Mouse (Mus musculus): ENCODE results near the gene Meis3. TPM values are rescaled to one million over a fixed set of nuclear protein-coding genes. Genes with fewer than 3 reads are reported as not detected.

Meis3 gene
- polyA plus RNA-seq, 1 experiment from 2014 or later, result 79.7 TPM

- ATAC-seq (replicated peaks; ENCODE audit: low FRiP score) (no peak), DNase-seq (ENCODE audit: low spot score) (no peak)
- H3K27ac ChIP-seq (ENCODE audit: low read depth, low read length), result peak overlapping the region; percentile 53
- no peaks in the 10 kb centered on the region for H3K36me3 ChIP-seq (ENCODE audit: control insufficient read depth, insufficient read depth, low read length)
- peaks cover 13% of the 10 kb centered on the region; the same call in 1 of the 2 replicates for H3K4me1 ChIP-seq (replicated peaks; ENCODE audit: control insufficient read depth, insufficient read depth, low read length)
- WGBS, result 62% methylated on average over 1 of the region's 1 CpGs
- H3K9ac ChIP-seq (ENCODE audit: low read length), result no peak overlapping the region; the same call in 1 of the 2 replicates
- H3K4me2 ChIP-seq (ENCODE audit: low read depth, low read length, severe bottlenecking), result no peak overlapping the region
- no peaks in the 10 kb centered on the region for H3K9me3 ChIP-seq (ENCODE audit: control insufficient read depth, low read length)
- no peaks in the 10 kb centered on the region for H3K27me3 ChIP-seq (ENCODE audit: control insufficient read depth, insufficient read depth, low read length)
- no peak overlapping the region for H3K4me3 ChIP-seq (ENCODE audit: low read depth, low read length)
Measured at GRCm38 (mm10) chr7:16172586-16173140, 2.2 kb upstream of the Meis3 start.

GRCm38 (mm10) chr7:16173146-16173545 lies 1.7 kb upstream of the Meis3 start:
- H3K4me1 ChIP-seq (replicated peaks; ENCODE audit: control insufficient read depth, insufficient read depth, low read length), result peaks cover 13% of the 10 kb centered on the region; the same call in 1 of the 2 replicates
- WGBS, result 55% methylated on average over 5 of the region's 5 CpGs
- H3K4me3 ChIP-seq (ENCODE audit: low read depth, low read length), result no peak overlapping the region
- H3K9ac ChIP-seq (ENCODE audit: low read length), result no peak overlapping the region
- no peaks in the 10 kb centered on the region for H3K27me3 ChIP-seq (ENCODE audit: control insufficient read depth, insufficient read depth, low read length)
- peak overlapping the region; percentile 53; the same call in 1 of the 2 replicates for H3K27ac ChIP-seq (ENCODE audit: low read depth, low read length)
- no peak for DNase-seq (ENCODE audit: low spot score)
- H3K9me3 ChIP-seq (ENCODE audit: control insufficient read depth, low read length), result no peaks in the 10 kb centered on the region
- H3K36me3 ChIP-seq (ENCODE audit: control insufficient read depth, insufficient read depth, low read length), result no peaks in the 10 kb centered on the region
- H3K4me2 ChIP-seq (ENCODE audit: low read depth, low read length, severe bottlenecking), result 0 out of 2 replicates have a peak overlapping the region, but pooled peaks have one; percentile 5
- ATAC-seq (replicated peaks; ENCODE audit: low FRiP score), result no peak

- no peaks in the 10 kb centered on the region for H3K9me3 ChIP-seq (ENCODE audit: control insufficient read depth, low read length)
- peak; percentile 46; the same call in 1 of the 2 replicates for ATAC-seq (replicated peaks; ENCODE audit: low FRiP score)
- H3K9ac ChIP-seq (ENCODE audit: low read length), result peak overlapping the region; percentile 79
- H3K4me1 ChIP-seq (replicated peaks; ENCODE audit: control insufficient read depth, insufficient read depth, low read length), result peaks cover 13% of the 10 kb centered on the region; the same call in 1 of the 2 replicates
- peak overlapping the region; percentile 70 for H3K4me3 ChIP-seq (ENCODE audit: low read depth, low read length)
- H3K4me2 ChIP-seq (ENCODE audit: low read depth, low read length, severe bottlenecking), result peak overlapping the region; percentile 79
- no peak for DNase-seq (ENCODE audit: low spot score)
- 0 out of 2 replicates have a peak overlapping the region, but pooled peaks have one; percentile 71 for H3K27ac ChIP-seq (ENCODE audit: low read depth, low read length)
- 0% methylated on average over 10 of the region's 10 CpGs for WGBS
- no peaks in the 10 kb centered on the region for H3K27me3 ChIP-seq (ENCODE audit: control insufficient read depth, insufficient read depth, low read length)
- peaks cover 7% of the 10 kb centered on the region; the same call in 1 of the 2 replicates for H3K36me3 ChIP-seq (ENCODE audit: control insufficient read depth, insufficient read depth, low read length)
Measured at GRCm38 (mm10) chr7:16175542-16175931, 647 bp downstream of the Meis3 start.

GRCm38 (mm10) chr7:16178114-16178513 lies 3.2 kb downstream of the Meis3 start:
- H3K27ac ChIP-seq (ENCODE audit: low read depth, low read length), result no peak overlapping the region
- ATAC-seq (replicated peaks; ENCODE audit: low FRiP score) (no peak), DNase-seq (ENCODE audit: low spot score) (no peak)
- no peaks in the 10 kb centered on the region for H3K9me3 ChIP-seq (ENCODE audit: control insufficient read depth, low read length)
- H3K4me1 ChIP-seq (replicated peaks; ENCODE audit: control insufficient read depth, insufficient read depth, low read length), result peaks cover 9% of the 10 kb centered on the region; the same call in 1 of the 2 replicates
- no peak overlapping the region for H3K4me3 ChIP-seq (ENCODE audit: low read depth, low read length)
- H3K36me3 ChIP-seq (ENCODE audit: control insufficient read depth, insufficient read depth, low read length), result peaks cover 7% of the 10 kb centered on the region; the same call in 1 of the 2 replicates
- no peak overlapping the region for H3K4me2 ChIP-seq (ENCODE audit: low read depth, low read length, severe bottlenecking)
- 85% methylated on average over 4 of the region's 4 CpGs for WGBS
- H3K27me3 ChIP-seq (ENCODE audit: control insufficient read depth, insufficient read depth, low read length), result no peaks in the 10 kb centered on the region
- no peak overlapping the region for H3K9ac ChIP-seq (ENCODE audit: low read length)

- DNase-seq (ENCODE audit: low spot score) (peak; percentile 77), ATAC-seq (replicated peaks; ENCODE audit: low FRiP score) (no peak)
- no peak overlapping the region for H3K4me3 ChIP-seq (ENCODE audit: low read depth, low read length)
- no peak overlapping the region for H3K27ac ChIP-seq (ENCODE audit: low read depth, low read length)
- no peaks in the 10 kb centered on the region for H3K4me1 ChIP-seq (replicated peaks; ENCODE audit: control insufficient read depth, insufficient read depth, low read length)
- no peak overlapping the region for H3K9ac ChIP-seq (ENCODE audit: low read length)
- no peak overlapping the region for H3K4me2 ChIP-seq (ENCODE audit: low read depth, low read length, severe bottlenecking)
- WGBS, result 26% methylated on average over 8 of the region's 8 CpGs
- no peaks in the 10 kb centered on the region for H3K9me3 ChIP-seq (ENCODE audit: control insufficient read depth, low read length)
- H3K27me3 ChIP-seq (ENCODE audit: control insufficient read depth, insufficient read depth, low read length), result no peaks in the 10 kb centered on the region
- peaks cover 7% of the 10 kb centered on the region; the same call in 1 of the 2 replicates for H3K36me3 ChIP-seq (ENCODE audit: control insufficient read depth, insufficient read depth, low read length)
Measured at GRCm38 (mm10) chr7:16183663-16184062, 8.8 kb downstream of the Meis3 start.

- no peak for DNase-seq (ENCODE audit: low spot score)
- WGBS, result 79% methylated on average over 8 of the region's 8 CpGs
- no peak for ATAC-seq (replicated peaks; ENCODE audit: low FRiP score)
- Histone ChIP-seq H3K4me3 (ENCODE audit: low read depth, low read length) (no peak overlapping the region), H3K9ac (ENCODE audit: low read length) (no peak overlapping the region), H3K4me2 (ENCODE audit: low read depth, low read length, severe bottlenecking) (no peak overlapping the region), H3K9me3 (ENCODE audit: control insufficient read depth, low read length) (no peaks in the 10 kb centered on the region), H3K27me3 (ENCODE audit: control insufficient read depth, insufficient read depth, low read length) (no peaks in the 10 kb centered on the region), H3K4me1 (replicated peaks; ENCODE audit: control insufficient read depth, insufficient read depth, low read length) (no peaks in the 10 kb centered on the region), H3K36me3 (ENCODE audit: control insufficient read depth, insufficient read depth, low read length) (no peaks in the 10 kb centered on the region), H3K27ac (ENCODE audit: low read depth, low read length) (no peak overlapping the region)
Measured at GRCm38 (mm10) chr7:16187494-16187893, 12.6 kb downstream of the Meis3 start.

GRCm38 (mm10) chr7:16192315-16192714 lies 17.4 kb downstream of the Meis3 start:
- 19% methylated on average over 5 of the region's 5 CpGs for WGBS
- Histone ChIP-seq H3K9ac (ENCODE audit: low read length) (no peak overlapping the region), H3K4me2 (ENCODE audit: low read depth, low read length, severe bottlenecking) (no peak overlapping the region), H3K36me3 (ENCODE audit: control insufficient read depth, insufficient read depth, low read length) (no peaks in the 10 kb centered on the region), H3K27ac (ENCODE audit: low read depth, low read length) (no peak overlapping the region), H3K4me1 (replicated peaks; ENCODE audit: control insufficient read depth, insufficient read depth, low read length) (no peaks in the 10 kb centered on the region), H3K9me3 (ENCODE audit: control insufficient read depth, low read length) (no peaks in the 10 kb centered on the region), H3K27me3 (ENCODE audit: control insufficient read depth, insufficient read depth, low read length) (no peaks in the 10 kb centered on the region), H3K4me3 (ENCODE audit: low read depth, low read length) (no peak overlapping the region)
- ATAC-seq (replicated peaks; ENCODE audit: low FRiP score), result peak; percentile 66
- peak; percentile 83 for DNase-seq (ENCODE audit: low spot score)

GRCm38 (mm10) chr7:16193702-16194101 lies 18.8 kb downstream of the Meis3 start:
- H3K9me3 ChIP-seq (ENCODE audit: control insufficient read depth, low read length), result no peaks in the 10 kb centered on the region
- H3K27ac ChIP-seq (ENCODE audit: low read depth, low read length), result no peak overlapping the region
- H3K4me1 ChIP-seq (replicated peaks; ENCODE audit: control insufficient read depth, insufficient read depth, low read length), result no peaks in the 10 kb centered on the region
- H3K27me3 ChIP-seq (ENCODE audit: control insufficient read depth, insufficient read depth, low read length), result no peaks in the 10 kb centered on the region
- no peak for DNase-seq (ENCODE audit: low spot score)
- WGBS, result 57% methylated on average over 3 of the region's 3 CpGs
- no peak overlapping the region for H3K4me3 ChIP-seq (ENCODE audit: low read depth, low read length)
- no peak overlapping the region for H3K4me2 ChIP-seq (ENCODE audit: low read depth, low read length, severe bottlenecking)
- H3K36me3 ChIP-seq (ENCODE audit: control insufficient read depth, insufficient read depth, low read length), result no peaks in the 10 kb centered on the region; the same call in 1 of the 2 replicates
- ATAC-seq (replicated peaks; ENCODE audit: low FRiP score), result no peak
- H3K9ac ChIP-seq (ENCODE audit: low read length), result no peak overlapping the region

- 0 out of 2 replicates have a peak, but pooled peaks have one; percentile 40 for ATAC-seq (replicated peaks; ENCODE audit: low FRiP score)
- Histone ChIP-seq H3K9ac (ENCODE audit: low read length) (no peak overlapping the region), H3K9me3 (ENCODE audit: control insufficient read depth, low read length) (no peaks in the 10 kb centered on the region), H3K27ac (ENCODE audit: low read depth, low read length) (no peak overlapping the region), H3K4me3 (ENCODE audit: low read depth, low read length) (no peak overlapping the region), H3K36me3 (ENCODE audit: control insufficient read depth, insufficient read depth, low read length) (no peaks in the 10 kb centered on the region; the same call in 1 of the 2 replicates), H3K4me1 (replicated peaks; ENCODE audit: control insufficient read depth, insufficient read depth, low read length) (no peaks in the 10 kb centered on the region), H3K27me3 (ENCODE audit: control insufficient read depth, insufficient read depth, low read length) (no peaks in the 10 kb centered on the region), H3K4me2 (ENCODE audit: low read depth, low read length, severe bottlenecking) (no peak overlapping the region)
- WGBS, result 71% methylated on average over 6 of the region's 6 CpGs
- DNase-seq (ENCODE audit: low spot score), result no peak
Measured at GRCm38 (mm10) chr7:16196616-16197015, 21.7 kb downstream of the Meis3 start.
